Mouse (Mus musculus): ENCODE data around the gene Tmx1.

Tmx1 gene

DNA sequence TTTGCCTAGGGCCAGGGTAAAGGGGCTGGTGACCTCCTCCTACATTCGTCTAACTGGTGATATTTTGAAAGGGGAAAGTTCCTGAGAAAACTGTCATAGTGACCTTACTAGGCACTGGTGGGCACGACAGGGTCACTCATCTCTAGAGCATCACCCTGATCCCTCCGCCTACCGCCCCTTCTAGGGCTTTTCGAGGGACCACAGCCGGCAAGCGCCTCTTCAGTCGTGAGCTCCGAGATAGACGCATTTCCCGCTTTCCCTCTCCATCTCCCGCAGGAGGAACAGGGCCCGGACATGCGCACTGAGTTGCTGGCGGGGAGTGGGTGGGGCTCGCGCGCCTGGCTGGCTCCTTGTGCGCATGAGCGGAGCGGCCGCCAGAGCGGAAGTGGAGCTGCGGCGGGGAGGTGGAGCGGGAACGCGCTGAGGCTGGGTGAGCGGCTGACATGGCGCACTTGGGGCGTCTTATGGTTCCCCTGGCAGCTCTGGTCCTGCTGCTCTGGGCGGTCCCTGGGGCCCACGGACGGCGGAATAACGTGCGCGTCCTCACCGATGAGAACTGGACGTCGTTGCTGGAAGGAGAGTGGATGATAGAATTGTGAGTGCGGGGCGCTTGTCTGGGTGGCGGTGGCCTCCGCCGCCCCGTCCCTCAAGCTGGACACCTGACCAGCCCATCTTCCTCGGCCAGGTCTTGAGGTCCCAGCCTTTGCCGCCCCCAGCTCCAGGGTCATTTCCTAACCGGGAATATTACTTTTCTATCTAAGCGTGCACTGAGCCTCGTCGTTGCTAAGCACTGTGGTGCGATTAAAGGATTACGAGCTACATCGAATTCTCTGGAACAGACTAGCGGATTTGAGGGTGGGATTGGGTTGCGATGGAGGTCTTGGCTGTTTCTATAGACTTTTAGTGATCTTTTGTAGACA lies at the start of gene Tmx1:
Gene Tmx1 (plus strand): TSS at position 370 of the 920 bp plus-strand sequence.
- DNase-seq = peak; percentile 97 to 98

DNA sequence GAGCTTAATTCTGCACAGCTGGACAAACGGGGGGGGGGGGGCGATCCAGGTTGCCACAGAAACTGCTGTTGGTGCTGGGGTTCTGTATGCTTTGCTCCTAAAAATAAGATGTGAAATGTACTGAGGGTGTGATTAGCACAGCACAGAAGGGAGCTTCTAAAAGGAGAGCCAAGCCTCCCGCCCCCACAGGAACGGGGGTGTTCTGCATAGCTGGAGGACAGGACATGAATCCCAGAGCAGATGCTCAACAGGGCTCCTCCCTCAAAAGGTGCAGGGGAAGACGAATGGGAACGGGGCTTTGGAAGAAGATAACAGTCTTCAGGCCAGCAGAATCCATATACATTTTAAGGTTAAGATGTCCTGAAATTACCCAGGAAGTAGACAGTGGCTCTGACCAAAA lies 48.6 kb upstream of the Tmx1 start:
- DNase-seq = no peak

DNA sequence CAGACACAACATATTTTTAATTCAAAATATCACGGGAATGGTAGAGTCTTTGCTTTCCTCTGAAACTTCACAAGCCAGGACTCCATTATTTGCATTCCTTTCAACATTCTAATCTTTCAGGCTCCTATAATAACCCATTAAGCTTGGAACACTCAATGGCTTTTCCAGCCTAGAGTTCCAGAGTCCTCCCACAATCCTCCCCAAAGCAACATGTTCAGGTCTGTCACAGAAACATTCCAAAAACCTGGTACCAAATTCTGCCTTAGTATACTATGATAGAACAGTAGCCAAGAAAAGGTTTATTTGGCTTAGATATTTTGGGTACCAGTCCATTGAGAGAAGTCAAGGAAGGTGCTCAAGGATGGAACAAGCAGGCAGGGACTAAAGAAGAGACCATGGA lies 44.5 kb upstream of the Tmx1 start:
- DNase-seq = no peak

DNA sequence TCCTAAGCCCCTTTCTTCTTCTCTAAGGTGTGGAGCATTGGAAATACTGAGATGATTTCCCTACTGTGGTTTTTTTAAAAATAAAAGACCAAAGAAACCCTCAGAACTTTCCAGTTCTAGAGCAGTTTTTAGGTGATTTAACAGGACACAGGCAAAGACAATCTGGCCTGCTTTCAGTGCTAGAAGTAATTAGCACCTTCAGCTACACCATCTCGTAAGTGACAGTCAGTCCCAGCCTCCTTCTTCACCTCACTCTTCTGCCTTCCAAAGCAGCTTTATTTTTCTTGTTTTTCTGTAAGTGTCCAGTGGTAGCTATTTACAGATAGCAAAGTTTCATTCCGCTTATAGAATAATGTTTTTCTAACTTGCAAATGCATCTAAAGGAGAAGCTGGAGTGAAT lies 43.3 kb upstream of the Tmx1 start:
- no peak for DNase-seq

DNA sequence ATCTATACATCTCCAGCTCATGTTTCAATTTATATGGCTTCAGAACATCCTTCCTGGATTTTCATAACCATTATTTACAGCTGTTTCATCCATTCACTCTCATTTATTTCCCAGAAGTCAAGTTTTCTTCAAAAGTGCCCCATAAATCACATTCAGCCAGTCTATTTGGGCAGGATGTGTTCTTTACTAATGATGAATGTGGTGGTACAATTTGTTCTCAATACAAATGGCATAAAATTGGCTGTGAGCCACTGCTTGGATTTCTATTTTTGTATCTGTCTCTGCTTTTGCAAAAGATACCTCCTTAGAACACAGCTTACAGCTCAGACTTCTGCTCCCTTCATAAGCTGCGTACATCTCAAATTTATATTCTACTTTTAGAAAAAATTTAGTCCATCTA lies 32.7 kb upstream of the Tmx1 start:
- DNase-seq = peak in 1 of 2 experiments; percentile 4

DNA sequence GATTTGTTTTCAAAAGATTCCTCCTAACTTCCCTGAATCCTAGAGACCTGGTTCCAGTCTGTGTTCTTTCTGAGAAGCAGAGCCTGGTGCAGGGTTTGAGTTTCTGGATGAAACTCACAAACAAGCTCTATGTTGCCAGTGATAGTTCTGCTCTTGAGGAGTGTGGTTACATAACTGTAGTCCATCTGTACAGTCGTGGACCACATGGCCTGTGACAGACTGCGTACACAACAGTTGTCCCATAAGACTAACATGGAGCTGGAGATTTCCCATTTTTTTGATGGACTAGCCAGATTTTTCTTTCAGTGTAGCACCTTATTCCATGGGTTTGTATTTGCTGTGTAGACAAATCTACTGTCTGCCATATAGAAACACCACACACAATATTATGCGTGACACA lies 31.9 kb upstream of the Tmx1 start:
- DNase-seq = no peak

DNA sequence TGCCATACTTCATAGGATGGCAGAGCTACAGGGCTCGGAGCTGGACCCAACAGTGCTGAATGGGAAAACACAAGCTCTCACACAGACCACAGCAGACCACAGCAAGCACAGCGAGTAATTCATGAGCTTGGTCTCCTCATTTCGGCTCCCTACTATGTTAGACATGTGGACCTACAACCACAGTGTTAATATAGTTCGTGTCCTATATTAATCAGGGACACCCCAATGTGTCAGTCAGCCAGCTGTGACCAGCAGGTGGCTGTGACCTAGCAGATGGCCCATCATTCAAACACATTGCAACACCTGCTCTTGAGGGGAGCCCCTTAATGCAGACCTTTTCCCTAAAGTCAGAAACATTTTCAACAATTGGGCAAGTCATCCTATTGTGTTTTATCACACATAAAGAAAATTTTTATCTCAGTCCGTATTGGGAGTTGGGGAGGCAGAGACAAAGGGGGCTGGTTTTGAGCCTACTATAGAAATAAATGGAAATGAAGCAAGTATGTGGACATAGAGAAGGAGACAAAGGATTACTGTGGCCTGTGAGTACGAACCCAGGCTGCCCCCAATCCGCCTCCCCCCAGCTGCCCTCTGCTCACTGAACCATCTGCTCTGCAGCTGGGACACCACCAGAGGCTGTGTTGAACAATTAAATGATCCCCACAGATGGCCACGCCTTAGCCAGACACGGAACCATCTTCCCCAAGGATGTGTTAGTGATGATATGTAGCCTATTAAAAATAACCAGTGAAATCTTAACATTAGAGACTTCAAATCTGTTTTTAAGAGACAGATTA lies 30.4 kb upstream of the Tmx1 start:
- no peak for DNase-seq

DNA sequence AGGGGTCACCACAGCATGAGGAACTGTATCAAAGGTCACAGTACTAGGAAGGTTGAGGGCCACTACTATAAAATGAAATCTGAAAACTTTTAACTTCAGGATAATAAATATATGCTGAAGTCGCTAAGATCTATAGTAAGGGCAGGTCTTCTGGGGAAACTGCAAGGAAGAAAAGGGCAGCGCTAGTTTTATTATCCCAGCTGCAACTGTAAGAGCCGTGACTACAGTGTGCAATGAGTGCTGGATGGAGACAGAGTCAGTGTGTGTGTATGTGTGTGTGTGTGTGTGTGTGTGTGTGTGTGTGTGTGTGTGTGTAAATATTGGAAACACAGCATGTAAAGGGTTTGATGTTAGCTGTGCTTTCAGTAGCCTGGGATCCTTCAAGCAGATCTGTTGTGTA lies 25.0 kb upstream of the Tmx1 start:
- no peak for DNase-seq

DNA sequence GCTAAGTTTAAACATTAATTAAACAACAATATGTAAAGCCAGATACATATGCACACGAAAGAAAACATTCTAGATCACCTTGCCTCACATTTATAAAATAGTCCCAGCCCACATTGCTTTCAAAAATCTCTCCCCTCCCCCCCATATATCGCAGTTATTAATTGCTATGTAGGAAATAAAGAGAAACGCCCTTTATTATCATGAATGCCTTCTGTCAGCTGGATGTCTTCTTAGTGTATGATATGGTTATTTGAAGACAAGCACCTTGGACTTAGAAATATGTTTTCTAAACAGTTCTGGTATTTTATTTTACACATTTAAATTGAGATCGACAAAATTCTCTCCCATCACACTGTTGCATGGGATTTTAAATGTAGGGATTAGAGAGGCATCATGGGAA lies 23.3 kb upstream of the Tmx1 start:
- DNase-seq = no peak

DNA sequence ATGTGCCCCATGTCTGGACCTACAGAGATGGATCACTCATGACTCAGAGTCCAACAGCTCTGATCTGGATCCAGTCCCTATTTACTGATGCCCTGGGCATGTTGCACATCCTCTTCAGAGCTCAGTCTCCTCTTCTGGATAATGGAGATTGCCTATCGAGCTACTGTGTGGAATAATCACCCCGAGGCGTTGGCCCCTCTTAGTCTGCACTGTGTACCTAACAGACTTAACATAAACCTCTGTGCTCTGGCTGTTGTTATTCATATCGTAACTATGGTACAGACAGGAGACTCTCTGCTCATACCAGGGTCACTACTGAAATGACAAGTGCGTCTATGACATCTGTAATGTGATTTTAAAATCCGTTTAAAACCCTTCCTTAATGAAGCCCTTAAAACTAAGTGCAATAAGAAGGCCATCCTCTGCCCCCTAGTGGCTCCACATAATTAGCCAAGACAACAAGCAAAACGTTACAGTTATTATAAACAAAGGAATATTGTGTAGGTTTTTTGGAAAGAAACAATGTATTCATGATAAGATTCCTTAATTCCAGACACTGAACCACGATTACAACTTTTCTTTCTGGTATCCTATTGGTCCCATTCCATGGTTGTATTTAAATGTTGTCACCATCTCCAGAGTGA lies 22.5 kb upstream of the Tmx1 start:
- DNase-seq = peak in 1 of 2 experiments; percentile 74

DNA sequence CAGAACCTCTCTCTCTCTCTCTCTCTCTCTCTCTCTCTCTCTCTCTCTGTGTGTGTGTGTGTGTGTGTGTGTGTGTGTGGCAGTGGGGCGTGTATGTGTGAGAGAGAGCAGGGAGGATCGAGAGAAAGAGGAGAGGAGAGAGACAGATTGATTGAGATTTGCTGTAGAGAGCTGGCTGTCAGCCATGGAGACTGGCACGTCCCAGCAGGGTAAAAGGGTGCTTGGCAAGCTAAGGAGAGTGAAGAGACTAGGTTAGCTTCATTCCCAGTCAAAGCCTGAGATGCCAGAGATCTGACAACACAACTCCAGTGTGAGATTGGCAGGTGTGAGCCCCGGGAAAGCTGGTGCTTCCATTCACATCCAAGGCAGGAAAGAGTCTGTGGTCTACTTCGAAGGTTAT lies 21.5 kb upstream of the Tmx1 start:
- no peak for DNase-seq

DNA sequence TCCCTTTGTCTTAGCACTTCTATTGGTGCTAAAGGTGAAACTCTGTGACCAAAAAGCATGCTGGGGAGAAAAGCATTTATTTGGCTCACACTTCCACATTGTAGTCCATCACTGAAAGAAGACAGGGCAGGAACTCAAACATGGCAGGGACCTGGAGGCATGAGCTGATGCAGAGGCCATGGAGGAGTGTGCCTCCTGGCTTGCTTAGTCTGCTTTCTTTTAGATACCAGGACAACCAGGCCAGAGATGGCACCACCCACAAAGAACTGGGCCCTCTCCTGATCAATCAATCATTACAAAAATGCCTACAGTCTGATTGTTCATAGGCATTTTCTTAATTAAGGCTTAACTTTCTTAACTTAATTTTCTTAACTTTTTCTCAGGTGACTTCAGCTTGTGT lies 2.9 kb upstream of the Tmx1 start:
- DNase-seq = no peak

DNA sequence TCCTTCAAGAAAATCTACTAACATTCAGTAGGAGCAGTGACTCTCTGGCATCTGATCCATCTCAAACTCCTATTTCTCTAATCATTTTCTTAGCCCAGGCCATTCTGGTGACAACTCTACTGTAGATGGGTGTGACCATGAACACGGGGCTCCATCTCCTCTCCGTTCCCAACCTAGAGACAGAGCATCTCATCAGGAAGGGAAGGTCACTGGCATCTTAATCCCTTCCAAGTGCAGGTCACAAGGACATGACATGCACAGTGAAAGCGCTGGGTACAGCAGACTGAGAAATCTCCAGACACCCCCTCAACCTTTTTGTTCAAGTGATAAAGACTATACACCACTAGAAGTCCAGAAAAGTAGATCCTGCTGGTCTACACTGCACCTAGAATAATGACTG lies 1.4 kb upstream of the Tmx1 start:
- DNase-seq = no peak

DNA sequence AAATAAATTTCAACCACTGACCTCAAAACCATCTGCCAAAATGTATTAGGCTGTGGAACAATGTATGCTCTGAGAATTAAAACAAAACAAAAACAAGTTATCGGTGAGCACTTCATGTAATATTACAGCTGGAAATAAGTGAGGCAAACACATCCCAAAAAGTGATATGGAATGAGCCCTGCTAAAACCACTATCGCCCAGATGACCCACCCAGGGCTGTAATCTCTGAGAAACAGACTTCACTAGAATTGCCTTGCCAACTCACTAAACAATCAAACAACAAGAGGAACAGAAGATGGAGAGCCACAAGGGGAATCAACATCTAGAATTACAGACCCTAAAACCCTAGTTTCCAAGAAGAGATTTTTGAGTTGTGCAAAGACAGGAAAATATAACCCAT lies 752 bp upstream of the Tmx1 start:
- DNase-seq = no peak

DNA sequence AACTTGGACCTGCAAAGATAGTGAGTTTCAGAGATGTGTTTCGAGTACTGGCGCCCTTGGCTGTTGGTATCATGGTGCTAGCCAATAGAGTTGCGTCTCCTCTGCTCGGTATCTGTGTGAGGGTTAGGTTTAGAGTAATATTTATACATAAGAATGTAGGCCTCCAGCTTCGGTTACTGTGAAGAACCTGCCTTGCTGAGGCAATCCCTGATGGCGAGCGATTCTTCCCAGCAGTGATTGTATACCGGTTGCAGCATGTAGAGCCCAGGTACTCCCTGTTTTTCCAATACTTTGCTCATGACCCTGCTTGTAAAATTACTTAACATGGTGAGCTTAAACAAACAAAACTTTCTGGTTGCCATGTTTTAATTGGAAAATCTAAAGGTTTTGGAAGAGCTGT lies 2.3 kb downstream of the Tmx1 start:
- no peak for DNase-seq

DNA sequence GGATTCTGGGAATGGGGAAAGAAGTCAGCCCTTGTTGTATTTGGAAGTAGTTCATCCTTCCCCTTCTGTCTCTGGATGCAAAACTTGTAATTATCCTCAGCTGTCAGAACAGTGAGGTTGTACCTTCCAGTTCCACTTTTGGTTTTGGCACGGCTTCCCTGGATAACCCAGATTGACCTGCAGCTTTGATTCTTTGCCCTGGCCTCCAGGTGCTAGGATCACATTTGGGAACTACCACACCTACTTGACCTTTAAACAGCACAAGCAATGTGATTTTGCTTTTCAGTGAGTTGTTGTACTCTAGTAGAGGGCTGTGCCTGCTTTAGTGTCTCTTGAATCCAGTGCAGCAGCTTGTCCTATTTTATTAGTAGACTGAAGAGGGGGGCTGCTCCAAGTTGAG lies 6.7 kb downstream of the Tmx1 start:
- DNase-seq = no peak

DNA sequence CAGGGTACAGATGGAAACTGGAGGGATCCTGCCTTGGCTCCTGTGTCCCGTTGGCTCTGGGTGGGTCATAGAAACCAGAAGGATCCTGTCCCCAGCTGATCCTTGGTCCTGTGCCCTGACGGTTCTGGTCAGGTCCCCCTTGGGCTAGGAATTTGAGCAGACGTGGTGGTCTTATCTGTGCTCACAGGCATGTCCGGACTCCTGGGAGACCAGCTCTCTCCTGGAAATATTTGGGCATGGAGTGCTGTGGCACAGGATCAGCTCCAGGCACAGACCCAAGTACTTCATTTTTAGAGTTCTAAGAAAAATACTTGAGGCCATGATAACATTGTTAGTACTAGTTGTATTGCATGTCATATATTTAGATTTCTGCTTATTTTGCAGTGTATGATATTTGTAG lies 11.1 kb downstream of the Tmx1 start:
- no peak for DNase-seq

DNA sequence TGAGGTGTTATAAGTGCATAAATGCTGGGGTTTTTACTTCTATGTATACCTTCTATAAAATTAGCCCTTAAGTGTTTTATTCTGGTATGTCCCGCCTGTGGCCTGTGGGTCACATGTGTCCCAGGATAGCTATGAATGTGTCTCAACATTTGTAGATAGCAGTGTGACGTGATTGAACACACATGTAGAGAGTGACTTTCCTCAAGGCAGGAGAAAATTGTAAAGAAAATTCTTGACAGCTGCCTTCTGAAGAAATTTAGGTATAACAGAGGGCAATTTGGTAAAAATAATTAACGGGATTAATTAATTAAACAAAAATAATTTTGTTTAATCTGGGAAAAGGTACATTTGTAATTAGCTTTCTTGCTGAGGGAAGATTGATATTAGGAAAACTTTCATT lies 22.4 kb downstream of the Tmx1 start:
- no peak for DNase-seq

DNA sequence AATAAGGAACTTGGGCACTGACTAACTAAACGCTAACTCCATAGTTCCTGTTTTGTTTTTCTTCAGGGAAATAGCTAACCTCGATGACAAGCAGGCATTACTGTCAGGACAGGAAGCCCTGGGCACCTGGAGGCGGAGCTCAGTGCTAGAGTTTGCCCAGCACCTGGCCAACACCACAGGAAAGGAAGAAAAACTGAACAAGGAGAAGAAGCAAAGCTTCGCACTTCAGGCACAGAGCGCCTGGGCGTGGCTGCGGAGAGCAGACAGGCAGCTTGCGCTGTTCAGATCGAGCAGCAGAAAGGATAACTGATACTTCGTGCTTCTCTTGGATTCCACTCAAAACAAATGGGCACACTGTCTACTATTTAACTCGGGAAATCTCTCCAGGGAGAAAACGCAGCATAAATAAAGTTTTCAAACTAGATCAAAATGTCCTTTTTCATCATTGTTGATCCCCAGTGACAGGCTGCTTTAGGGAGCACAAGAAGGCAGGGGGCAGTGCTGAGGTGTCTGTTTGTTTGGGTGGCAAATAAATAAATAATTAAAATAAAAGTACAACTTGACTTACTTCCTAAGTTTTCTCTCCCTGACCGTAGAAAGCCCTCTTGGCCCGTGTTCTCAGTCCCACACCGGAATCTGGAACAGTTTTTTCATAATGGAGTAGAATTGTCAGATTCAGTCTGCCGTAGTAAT lies 24.1 kb downstream of the Tmx1 start:
- peak; percentile 19 to 36 for DNase-seq

DNA sequence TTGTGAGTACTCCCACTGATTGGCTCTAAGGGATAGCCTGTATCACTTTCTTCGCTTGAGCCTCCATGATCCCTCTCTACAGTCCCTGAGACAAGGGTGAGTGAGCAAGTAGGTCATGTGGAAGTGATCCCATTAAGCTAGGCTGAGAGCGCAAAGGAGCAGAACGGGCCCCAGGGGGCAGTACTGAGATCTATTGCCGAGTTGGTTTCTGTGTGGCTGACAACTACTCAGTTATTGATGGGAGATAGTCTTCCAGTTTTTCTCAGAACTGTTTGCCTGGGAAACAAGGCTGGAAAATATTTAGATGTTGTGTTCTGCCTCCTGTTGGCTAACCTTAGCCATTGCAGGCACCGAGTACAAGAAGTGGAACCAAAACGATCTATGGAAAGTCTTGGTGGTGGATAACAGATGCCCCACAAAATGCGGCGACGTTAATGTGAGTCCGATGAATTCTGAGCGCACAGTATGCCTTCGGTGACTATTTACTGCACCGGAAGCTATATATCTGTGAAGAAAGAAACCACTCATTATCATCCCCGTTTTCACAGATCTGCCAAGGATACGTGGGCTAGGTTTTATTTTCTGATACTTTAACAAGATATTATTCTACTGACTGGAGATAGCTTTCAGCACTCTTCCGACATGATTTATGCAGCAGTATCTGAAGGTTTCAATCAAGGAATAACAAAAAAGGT lies 24.8 kb downstream of the Tmx1 start:
- DNase-seq = peak; percentile 69 to 74

DNA sequence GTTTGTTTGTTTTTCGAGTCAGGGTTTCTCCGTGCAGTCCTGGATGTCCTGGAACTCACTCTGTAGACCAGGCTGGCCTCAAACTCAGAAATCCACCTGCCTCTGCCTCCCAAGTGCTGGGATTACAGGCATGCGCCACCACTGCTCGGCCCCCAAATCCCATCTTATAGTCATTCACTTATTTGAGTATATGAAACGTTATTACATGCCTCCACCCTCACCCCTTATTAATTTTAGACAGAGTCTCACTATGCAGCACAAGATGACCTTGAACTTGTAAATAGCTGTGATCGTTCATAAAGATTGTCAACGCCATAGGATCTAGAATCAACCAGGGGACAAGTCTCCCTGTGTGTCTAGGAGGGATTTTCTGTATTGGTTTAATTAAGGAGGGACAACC lies 33.1 kb downstream of the Tmx1 start:
- DNase-seq = no peak

DNA sequence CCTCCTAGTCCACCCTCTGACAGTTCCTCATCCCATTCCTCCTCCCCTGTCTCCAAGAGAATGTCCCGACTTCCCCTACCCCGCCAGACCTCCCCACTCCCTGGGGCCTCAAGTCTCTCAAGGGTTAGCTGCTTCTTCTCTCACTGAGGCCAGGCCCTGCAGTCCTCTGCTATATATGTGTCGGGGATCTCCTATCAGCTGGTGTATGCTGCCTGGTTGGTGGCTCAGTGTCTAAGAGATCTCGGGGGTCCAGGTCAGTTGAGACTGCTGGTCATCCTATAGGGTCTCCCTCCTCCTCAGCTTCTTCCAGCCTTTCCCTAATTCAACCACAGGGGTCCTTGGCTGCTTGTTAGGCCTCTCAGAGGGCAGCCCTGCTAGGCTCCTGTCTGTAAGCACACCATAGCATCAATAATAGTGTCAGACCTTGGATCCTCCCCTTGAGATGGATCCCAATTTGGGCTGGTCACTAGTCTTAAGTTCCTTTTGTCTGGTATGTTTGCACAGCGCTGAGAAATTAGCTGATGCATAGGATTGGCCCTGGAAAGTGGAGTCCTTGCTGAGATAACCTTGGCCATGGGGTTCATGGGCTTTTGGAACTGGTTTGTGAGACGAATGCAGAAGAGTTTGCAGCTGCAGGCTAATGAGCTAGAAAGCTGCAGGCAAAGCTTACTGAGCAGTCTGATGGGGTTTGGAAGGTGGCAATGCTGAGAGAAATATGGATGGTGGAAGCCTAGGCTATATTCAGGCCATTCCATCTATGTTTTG lies 34.0 kb downstream of the Tmx1 start:
- no peak for DNase-seq
